Mouse (Mus musculus) lung, postnatal 0 days (tissue): ENCODE measurements around the gene Inpp4a. TPM values are rescaled to one million over a fixed set of nuclear protein-coding genes. Genes with fewer than 3 reads are reported as not detected.

ENCODE experiments used
- ATAC-seq: fragments of 200-750 bp; cut with Nextera tagmentation; 2 replicates; pipeline ENCODE4 v1.8.0; 2017; ENCODE audit warnings: moderate library complexity
- DNase-seq: peaks from one replicate; pipeline ENCODE4 v3.0.0-alpha.2; 2016; ENCODE audit warnings: low spot score
- H3K27ac ChIP-seq: fragments of 300-500 bp; sonication (generic); 2 replicates; pipeline ENCODE4 v1.5.1; 2014; ENCODE audit warnings: antibody characterized with exemption, mild to moderate bottlenecking, low read length, mixed read lengths
- H3K27me3 ChIP-seq: fragments of 300-500 bp; sonication (generic); replicated peaks from 2 replicates; pipeline ENCODE4 v1.6.1; 2014; ENCODE audit warnings: low read length, mixed read lengths; ENCODE audit not compliant: insufficient read depth
- H3K36me3 ChIP-seq: fragments of 300-500 bp; sonication (generic); 2 replicates; pipeline ENCODE4 v1.6.1; 2014; ENCODE audit warnings: low read length, mixed read lengths; ENCODE audit not compliant: insufficient read depth
- H3K4me1 ChIP-seq: fragments of 300-500 bp; sonication (generic); 2 replicates; pipeline ENCODE4 v1.6.1; 2014; ENCODE audit warnings: antibody characterized with exemption, low read depth, low read length, mixed read lengths; ENCODE audit not compliant: insufficient read depth
- H3K4me2 ChIP-seq: fragments of 300-500 bp; sonication (generic); replicated peaks from 2 replicates; pipeline ENCODE4 v1.6.1; 2014; ENCODE audit warnings: low read depth, mild to moderate bottlenecking, low read length, moderate library complexity, mixed read lengths
- H3K4me3 ChIP-seq: fragments of 300-500 bp; sonication (generic); 2 replicates; pipeline ENCODE4 v1.5.1; 2014; ENCODE audit warnings: low read depth, low read length
- H3K9ac ChIP-seq: fragments of 300-500 bp; sonication (generic); replicated peaks from 2 replicates; pipeline ENCODE4 v1.6.1; 2014; ENCODE audit warnings: low read depth, mild to moderate bottlenecking
- H3K9me3 ChIP-seq: fragments of 300-500 bp; sonication (generic); 2 replicates; pipeline ENCODE4 v1.6.1; 2016; ENCODE audit warnings: low read length, mixed read lengths
- CTCF ChIP-seq: IDR thresholded peaks from 2 replicates; pipeline ENCODE4 v1.5.1; 2016; ENCODE audit warnings: antibody characterized with exemption, mild to moderate bottlenecking
- EP300 ChIP-seq: IDR thresholded peaks from 2 replicates; pipeline ENCODE4 v1.6.1; 2016; ENCODE audit warnings: antibody characterized with exemption, mild to moderate bottlenecking, control low read depth
- WGBS: fragments of 180-500 bp; shearing (Covaris S2); extraction: QIAGEN DNeasy Blood & Tissue Kit; methylation state at CpG from one replicate; pipeline ENCODE4 v1.1.7; 2014; 5-methylcytosine and 5-hydroxymethylcytosine counted together
- polyA plus RNA-seq: library from polyadenylated mRNA; unstranded; fragments of >200 nt; fragmentation: Nextera tagmentation; extraction: Ambion mirVana; gene quantifications from 2 replicates; pipeline ENCODE4 v1.2.1, GENCODE M21; 2015

The Inpp4a gene
- polyA plus RNA-seq, 1 experiment from 2014 or later, result 15.8 TPM

DNA sequence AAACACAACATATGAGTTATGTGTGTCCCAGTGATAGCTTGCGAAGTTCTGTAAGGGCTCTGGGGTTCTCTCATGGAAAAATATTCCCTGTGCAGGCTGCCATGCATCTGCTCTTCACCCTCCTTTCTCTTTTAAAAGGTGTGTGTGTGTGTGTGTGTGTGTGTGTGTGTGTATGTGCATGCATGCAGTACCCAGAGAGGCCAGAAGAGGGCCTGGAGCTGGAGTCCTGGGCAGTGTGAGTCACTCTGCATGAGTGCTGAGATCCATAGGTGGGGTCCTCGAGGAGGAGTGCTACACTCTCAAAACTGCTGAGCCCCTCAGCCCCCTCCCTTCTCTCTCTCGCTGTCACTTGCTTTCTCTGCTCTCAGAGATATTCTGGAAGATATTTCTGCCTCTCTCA, 29.5 kb downstream of the Inpp4a start:
- Histone ChIP-seq H3K27me3 (no peaks in the 10 kb centered on the region), H3K4me1 (peaks cover 4% of the 10 kb centered on the region; the same call in 1 of the 2 replicates), H3K9ac (no peak overlapping the region), H3K36me3 (no peaks in the 10 kb centered on the region), H3K4me3 (no peak overlapping the region), H3K9me3 (no peaks in the 10 kb centered on the region), H3K4me2 (no peak overlapping the region), H3K27ac (no peak overlapping the region)
- 90% methylated on average over 3 of the region's 3 CpGs for WGBS
- TF ChIP-seq CTCF, result peak; percentile 23; the same call in 1 of the 2 replicates
- no peak for TF ChIP-seq EP300
- DNase-seq (no peak), ATAC-seq (no peak)

DNA sequence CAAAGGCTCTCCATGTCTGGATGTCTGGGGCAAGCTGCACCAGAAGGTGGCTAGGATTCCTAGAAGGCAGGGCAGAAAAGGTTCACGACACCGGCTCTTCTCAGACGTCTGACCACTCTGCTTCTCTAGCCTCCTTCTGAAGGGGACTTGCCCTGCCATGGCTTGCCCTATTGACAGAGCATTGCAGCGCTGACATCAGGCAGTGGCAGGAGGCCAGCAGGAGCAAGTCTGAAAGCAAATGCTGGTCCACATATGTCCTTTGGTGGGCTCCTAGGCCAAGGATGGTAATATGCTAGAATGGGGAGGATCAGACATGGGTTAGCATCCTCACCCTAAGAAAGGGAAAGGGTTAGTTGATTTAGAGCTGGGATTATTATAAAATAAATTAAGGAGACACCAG, 30.2 kb downstream of the Inpp4a start:
- no peaks in the 10 kb centered on the region for H3K27me3 ChIP-seq
- no peaks in the 10 kb centered on the region for H3K36me3 ChIP-seq
- DNase-seq (no peak), ATAC-seq (no peak)
- WGBS, result 83% methylated on average over 4 of the region's 4 CpGs
- no peak overlapping the region for H3K4me3 ChIP-seq
- no peak overlapping the region for H3K4me2 ChIP-seq
- no peaks in the 10 kb centered on the region for H3K4me1 ChIP-seq
- no peak overlapping the region for H3K9ac ChIP-seq
- TF ChIP-seq EP300 (no peak), CTCF (no peak)
- no peaks in the 10 kb centered on the region for H3K9me3 ChIP-seq
- H3K27ac ChIP-seq, result no peak overlapping the region

DNA sequence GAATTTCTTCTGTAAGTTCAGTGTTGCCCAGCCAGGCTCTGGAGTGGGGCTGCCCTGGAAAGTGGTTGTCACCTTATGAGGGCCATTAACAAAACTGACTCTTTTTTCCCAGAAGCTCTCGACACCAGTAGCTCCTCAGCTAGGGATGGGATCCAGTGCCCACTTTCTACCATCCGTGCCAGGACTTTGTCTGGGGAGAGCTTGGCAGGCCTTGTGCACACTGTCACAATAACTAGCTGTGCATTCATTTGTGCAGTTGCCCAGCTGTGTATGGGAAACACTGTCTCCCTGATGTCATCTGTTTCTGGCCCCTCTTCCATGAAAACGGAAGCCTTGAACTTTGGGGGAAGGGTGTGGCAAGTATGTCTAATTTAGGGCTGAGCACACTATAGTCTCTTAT, 33.1 kb downstream of the Inpp4a start:
- Histone ChIP-seq H3K9ac (no peak overlapping the region), H3K4me2 (no peak overlapping the region), H3K27me3 (no peaks in the 10 kb centered on the region), H3K4me1 (no peaks in the 10 kb centered on the region), H3K9me3 (no peaks in the 10 kb centered on the region), H3K27ac (no peak overlapping the region), H3K4me3 (no peak overlapping the region), H3K36me3 (no peaks in the 10 kb centered on the region)
- DNase-seq (no peak), ATAC-seq (no peak)
- WGBS, result 59% methylated on average over 3 of the region's 3 CpGs
- TF ChIP-seq EP300, result no peak
- TF ChIP-seq CTCF, result no peak

DNA sequence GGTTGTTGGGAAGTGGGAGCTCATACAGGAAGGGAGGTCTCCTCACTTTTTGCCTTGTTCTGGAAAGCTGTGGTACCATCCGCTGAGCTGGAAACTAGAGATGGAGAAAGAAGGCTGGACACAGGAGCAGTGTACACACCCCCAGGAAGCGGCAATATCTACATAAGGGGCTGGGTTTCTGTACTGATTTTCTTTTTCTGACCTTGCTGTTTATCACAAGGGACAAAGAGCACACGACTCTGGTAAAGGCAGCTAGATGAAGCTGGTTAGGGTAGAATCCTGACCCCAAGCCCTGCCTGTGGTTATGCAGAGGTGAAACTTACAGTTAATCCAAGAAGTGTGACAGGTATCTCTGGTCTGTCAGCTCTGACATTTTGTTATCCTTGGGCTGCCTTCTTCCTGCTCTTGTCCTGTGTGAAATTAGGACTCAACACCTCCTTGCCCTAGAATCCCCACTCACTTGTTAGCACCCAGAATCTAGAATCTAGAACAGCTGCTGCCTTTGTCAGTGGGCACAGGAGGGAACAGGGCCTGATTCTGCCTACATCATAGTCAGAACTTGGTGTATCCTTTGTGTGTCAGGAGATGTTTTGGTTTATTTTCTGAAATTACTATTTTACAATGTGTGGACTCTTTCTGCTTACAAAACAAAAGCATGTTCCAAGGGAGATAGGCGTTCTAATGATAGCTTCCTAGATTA, 34.2 kb downstream of the Inpp4a start:
- no peak overlapping the region for H3K27ac ChIP-seq
- no peaks in the 10 kb centered on the region for H3K9me3 ChIP-seq
- no peak for TF ChIP-seq EP300
- TF ChIP-seq CTCF, result no peak
- H3K27me3 ChIP-seq, result no peaks in the 10 kb centered on the region
- no peak for DNase-seq
- 78% methylated on average over 4 of the region's 4 CpGs for WGBS
- ATAC-seq, result no peak
- no peak overlapping the region for H3K4me3 ChIP-seq
- no peaks in the 10 kb centered on the region for H3K4me1 ChIP-seq
- no peak overlapping the region for H3K9ac ChIP-seq
- no peaks in the 10 kb centered on the region for H3K36me3 ChIP-seq
- no peak overlapping the region for H3K4me2 ChIP-seq

DNA sequence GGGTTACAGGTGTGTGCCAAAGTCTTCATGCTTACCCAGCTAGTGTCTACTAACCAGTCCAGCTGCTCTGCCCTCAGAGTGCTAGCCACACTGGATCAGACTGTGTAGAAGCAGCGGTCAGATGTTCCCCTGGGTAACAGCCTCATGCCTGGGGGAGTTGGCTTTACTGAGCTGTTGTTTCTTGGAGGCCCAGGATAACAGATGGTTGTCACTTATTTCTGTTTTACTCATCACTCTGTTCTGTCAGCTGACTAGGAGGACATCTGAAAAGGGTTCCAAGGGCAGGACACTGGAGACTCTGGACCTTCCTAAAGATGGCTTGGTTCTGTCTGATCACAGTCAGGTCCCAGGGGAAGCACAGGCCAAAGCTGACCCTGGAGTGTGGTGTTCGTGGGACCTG, 36.4 kb downstream of the Inpp4a start:
- Histone ChIP-seq H3K4me1 (no peaks in the 10 kb centered on the region), H3K4me3 (no peak overlapping the region), H3K36me3 (no peaks in the 10 kb centered on the region), H3K27me3 (no peaks in the 10 kb centered on the region), H3K27ac (no peak overlapping the region), H3K4me2 (no peak overlapping the region), H3K9ac (no peak overlapping the region), H3K9me3 (no peaks in the 10 kb centered on the region)
- DNase-seq, result no peak
- no peak for ATAC-seq
- TF ChIP-seq CTCF (no peak), EP300 (no peak)
- WGBS, result 75% methylated on average over 2 of the region's 2 CpGs

DNA sequence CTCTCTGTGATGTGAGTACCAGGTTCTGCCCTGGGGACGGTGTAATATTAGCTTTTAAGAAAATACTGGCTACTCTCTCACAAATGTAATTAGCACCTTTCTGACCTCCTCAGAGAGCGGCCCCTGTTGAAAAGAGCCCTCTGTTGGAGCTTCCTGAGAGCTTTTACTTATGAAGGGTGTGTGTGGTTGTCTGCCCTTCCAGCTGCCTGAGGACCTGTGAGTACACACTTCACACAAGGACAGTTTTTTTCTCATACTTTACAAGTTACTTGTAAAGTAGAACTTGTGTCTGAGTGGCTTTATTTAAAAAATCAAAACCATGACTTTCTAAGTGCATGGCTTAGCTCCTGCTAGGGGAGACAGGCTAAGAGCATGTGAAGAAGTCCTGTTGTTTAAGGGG, 37.1 kb downstream of the Inpp4a start:
- no peaks in the 10 kb centered on the region for H3K36me3 ChIP-seq
- H3K27me3 ChIP-seq, result no peaks in the 10 kb centered on the region
- H3K4me2 ChIP-seq, result no peak overlapping the region
- H3K4me1 ChIP-seq, result no peaks in the 10 kb centered on the region
- WGBS, result 39% methylated on average over 2 of the region's 2 CpGs
- no peak overlapping the region for H3K9ac ChIP-seq
- no peak overlapping the region for H3K27ac ChIP-seq
- DNase-seq, result peak; percentile 70
- H3K4me3 ChIP-seq, result no peak overlapping the region
- TF ChIP-seq EP300 (no peak), CTCF (no peak)
- peak; percentile 77 for ATAC-seq
- no peaks in the 10 kb centered on the region for H3K9me3 ChIP-seq
